Mouse (Mus musculus) small intestine, adult 2 months (tissue): Measurements from ENCODE around the gene Utp14a.

Experiments
- CTCF ChIP-seq: fragments of 200-500 bp; IDR thresholded peaks from 2 replicates; pipeline ENCODE4 v1.5.1; 2012; ENCODE audit warnings: low read depth, mild to moderate bottlenecking, control low read depth, inconsistent platforms, low read length, moderate library complexity, mixed read lengths; ENCODE audit not compliant: insufficient replicate concordance, insufficient read length; ENCODE audit errors: extremely low read depth
- POLR2A ChIP-seq: fragments of 200-500 bp; IDR thresholded peaks from 2 replicates; pipeline ENCODE4 v1.6.1; 2012; ENCODE audit warnings: low read depth, mild to moderate bottlenecking, control low read depth, inconsistent platforms, low read length, moderate library complexity

GRCm38 (mm10) chrX:48219468-48219867 lies 37.2 kb upstream of the Utp14a start:
- TF ChIP-seq CTCF (no peak), POLR2A (no peak)
